16 mouse cellular contexts compared by ENCODE assay signal in the genomic region with DNA sequence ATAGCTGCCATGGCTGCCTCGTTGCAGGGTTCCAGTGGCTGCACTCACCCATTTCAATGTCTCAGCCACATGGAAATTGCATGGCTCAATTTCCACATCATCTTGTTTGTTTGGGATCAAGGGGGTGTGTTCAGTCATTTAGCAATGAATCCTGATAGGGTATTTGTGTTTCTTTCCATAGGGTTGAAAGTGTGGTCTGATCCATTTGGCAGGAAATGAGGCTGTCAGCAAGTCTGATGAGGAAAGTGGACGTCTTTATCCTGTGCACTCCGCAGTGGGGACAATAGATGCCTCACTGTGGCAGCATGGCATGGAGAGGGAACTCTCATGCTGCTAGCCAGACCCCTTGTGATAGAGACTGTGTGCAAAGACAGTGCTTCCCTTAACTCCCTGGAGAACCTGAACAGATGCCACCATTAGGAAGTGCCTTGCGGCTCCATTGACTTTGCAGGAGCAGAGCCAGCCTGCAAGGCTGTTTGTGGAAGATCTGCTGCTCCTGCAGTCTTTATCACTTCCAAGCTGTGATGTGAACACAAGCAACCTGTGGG. TPM values are rescaled to one million over a fixed set of nuclear protein-coding genes. Genes with fewer than 3 reads are reported as not detected.
A peak's percentile ranks its signal among the peaks of the same experiment; 100 is the strongest.
DNase-seq lines count a peak whose midpoint lies in the region; ATAC-seq and TF ChIP-seq lines count a peak whose summit lies in the region.
"Had no signal": no experiment of that assay in that cellular context is flagged by ENCODE, and none has a peak within 500 bp of the region (broad histone marks: within the 10 kb centered on the region; RNA-seq: fewer than 3 reads in every experiment).

No protein-coding gene starts in this region.

- intact Hi-C loops in left cerebral cortex, postnatal 4 days (cut with DNase I) = loop anchor here (10.0 kb wide), 1 partner anchor 47 kb away; no protein-coding TSS in a partner anchor
- intact Hi-C loops in left cerebral cortex, postnatal 25 days (cut with DNase I) = loop anchor here (2.0 kb wide), 1 partner anchor 317 kb away; no protein-coding TSS in a partner anchor

- no peak overlapping the region for H3K4me3 ChIP-seq in neural tube, embryonic 14.5 days (ENCODE audit: low read depth, low read length)
- no peak overlapping the region for H3K4me3 ChIP-seq in neural tube, embryonic 15.5 days (replicated peaks)
- no peak overlapping the region for H3K4me3 ChIP-seq in forebrain, postnatal 0 days (ENCODE audit: low read depth, low read length)
- H3K4me3 ChIP-seq in intestine, embryonic 15.5 days (replicated peaks) = no peak overlapping the region
- H3K4me3 ChIP-seq: embryonic facial prominence, embryonic 15.5 days; heart, embryonic 13.5 days; left cerebral cortex, adult 2 months; myocyte had no signal

- H3K36me3 ChIP-seq in neural tube, embryonic 14.5 days (ENCODE audit: control insufficient read depth, insufficient read depth, low read length) = no peaks in the 10 kb centered on the region
- 0 out of 2 replicates have a peak, but pooled peaks cover 4% of the 10 kb centered on the region for H3K36me3 ChIP-seq in neural tube, embryonic 15.5 days
- H3K36me3 ChIP-seq in forebrain, postnatal 0 days (ENCODE audit: insufficient read depth) = no peaks in the 10 kb centered on the region
- H3K36me3 ChIP-seq in intestine, embryonic 15.5 days = peaks cover 5% of the 10 kb centered on the region; the same call in 1 of the 2 replicates

- H3K27me3 ChIP-seq in neural tube, embryonic 14.5 days (ENCODE audit: control insufficient read depth, insufficient read depth, low read length) = no peaks in the 10 kb centered on the region
- no peaks in the 10 kb centered on the region for H3K27me3 ChIP-seq in neural tube, embryonic 15.5 days (replicated peaks)
- H3K27me3 ChIP-seq in forebrain, postnatal 0 days (ENCODE audit: insufficient read depth, low read length) = no peaks in the 10 kb centered on the region
- no peaks in the 10 kb centered on the region for H3K27me3 ChIP-seq in intestine, embryonic 15.5 days (replicated peaks)
- H3K27me3 ChIP-seq: embryonic facial prominence, embryonic 15.5 days; heart, embryonic 13.5 days had no signal

- peaks cover 14% of the 10 kb centered on the region for H3K4me1 ChIP-seq in neural tube, embryonic 14.5 days (ENCODE audit: control insufficient read depth, insufficient read depth, low read length)
- peaks cover 27% of the 10 kb centered on the region for H3K4me1 ChIP-seq in neural tube, embryonic 15.5 days
- H3K4me1 ChIP-seq in forebrain, postnatal 0 days (ENCODE audit: insufficient read depth) = peaks cover 18% of the 10 kb centered on the region
- H3K4me1 ChIP-seq in intestine, embryonic 15.5 days (replicated peaks) = 0 out of 2 replicates have a peak, but pooled peaks cover 2% of the 10 kb centered on the region

- H3K27ac ChIP-seq in neural tube, embryonic 14.5 days (ENCODE audit: low read depth, low read length) = no peak overlapping the region
- no peak overlapping the region for H3K27ac ChIP-seq in neural tube, embryonic 15.5 days (replicated peaks)
- no peak overlapping the region for H3K27ac ChIP-seq in forebrain, postnatal 0 days (ENCODE audit: low read depth, low read length)
- H3K27ac ChIP-seq in intestine, embryonic 15.5 days = no peak overlapping the region
- H3K27ac ChIP-seq: embryonic facial prominence, embryonic 15.5 days; heart, embryonic 13.5 days; left cerebral cortex, adult 2 months had no signal

- peak; percentile 48 for DNase-seq in left cerebral cortex, postnatal 4 days
- no peak for DNase-seq in left cerebral cortex, postnatal 25 days (ENCODE audit: low spot score in 2 of 2)
- peak; percentile 34 for DNase-seq in forebrain, postnatal 0 days
- DNase-seq in retina, postnatal 1 day = peak; percentile 68
- no peak for DNase-seq in embryo, embryonic 9.5 days (ENCODE audit: extremely low spot score)
- DNase-seq: cerebellum, adult 11-12 months; lung, adult 18-20 months; right cerebral cortex, postnatal 25 days; thymus, postnatal 4 days had no signal

- 0 out of 2 replicates have a peak, but pooled peaks have one; percentile 35 for ATAC-seq in neural tube, embryonic 14.5 days (ENCODE audit: low read depth)
- ATAC-seq in neural tube, embryonic 15.5 days (ENCODE audit: low FRiP score) = no peak
- peak; percentile 68 for ATAC-seq in forebrain, postnatal 0 days
- no peak for ATAC-seq in intestine, embryonic 15.5 days

- 60% methylated on average over 4 of the region's 4 CpGs for whole genome bisulfite sequencing in neural tube, embryonic 14.5 days
- 54% methylated on average over 4 of the region's 4 CpGs for WGBS in neural tube, embryonic 15.5 days
- 23% methylated on average over 4 of the region's 4 CpGs for WGBS in forebrain, postnatal 0 days
- 84% methylated on average over 4 of the region's 4 CpGs for WGBS in intestine, embryonic 15.5 days

- no peak for TF ChIP-seq CTCF in forebrain, postnatal 0 days (IDR thresholded peaks at IDR 0.05; ENCODE audit: low read depth)

- no peak overlapping the region for H3K4me2 ChIP-seq in neural tube, embryonic 14.5 days (ENCODE audit: low read depth, low read length)
- no peak overlapping the region for H3K4me2 ChIP-seq in neural tube, embryonic 15.5 days
- no peak overlapping the region for H3K4me2 ChIP-seq in forebrain, postnatal 0 days (ENCODE audit: low read depth)
- H3K4me2 ChIP-seq in intestine, embryonic 15.5 days (replicated peaks) = no peak overlapping the region
- H3K4me2 ChIP-seq: embryonic facial prominence, embryonic 15.5 days; heart, embryonic 13.5 days had no signal

- H3K9me3 ChIP-seq in neural tube, embryonic 14.5 days (ENCODE audit: control insufficient read depth, low read length) = no peaks in the 10 kb centered on the region
- no peaks in the 10 kb centered on the region for H3K9me3 ChIP-seq in neural tube, embryonic 15.5 days (replicated peaks)
- H3K9me3 ChIP-seq in forebrain, postnatal 0 days (ENCODE audit: low read length) = no peaks in the 10 kb centered on the region
- no peaks in the 10 kb centered on the region for H3K9me3 ChIP-seq in intestine, embryonic 15.5 days
- H3K9me3 ChIP-seq: embryonic facial prominence, embryonic 15.5 days; heart, embryonic 13.5 days had no signal

- H3K9ac ChIP-seq in neural tube, embryonic 14.5 days (replicated peaks; ENCODE audit: low read depth, low read length) = no peak overlapping the region
- H3K9ac ChIP-seq in neural tube, embryonic 15.5 days (replicated peaks) = no peak overlapping the region
- H3K9ac ChIP-seq in forebrain, postnatal 0 days = no peak overlapping the region
- no peak overlapping the region for H3K9ac ChIP-seq in intestine, embryonic 15.5 days
- H3K9ac ChIP-seq: embryonic facial prominence, embryonic 15.5 days; heart, embryonic 13.5 days had no signal

RNA-seq across cellular contexts. Expression of a gene that starts 10.9 kb away (rescaled TPM):
- 10 to 100 TPM; 25.7 to 27.6 TPM for total RNA-seq in left cerebral cortex, postnatal 4 days (2021)
- 10 to 100 TPM; 35.1 to 38.6 TPM for total RNA-seq in left cerebral cortex, postnatal 25 days (2021)
- 84.6 and 93.4 TPM in 2 replicates for polyA plus RNA-seq in neural tube, embryonic 14.5 days (2014; fragmentation: Nextera tagmentation; extraction: Ambion mirVana)
- 86.0 and 89.8 TPM in 2 replicates for polyA plus RNA-seq in neural tube, embryonic 15.5 days (2015; fragmentation: Nextera tagmentation; extraction: Ambion mirVana)
- 45.0 and 53.1 TPM in 2 replicates for total RNA-seq in forebrain, postnatal 0 days (2014; rRNA removed)
- 75.2 and 82.4 TPM in 2 replicates for polyA plus RNA-seq in forebrain, postnatal 0 days (2015; fragmentation: Nextera tagmentation; extraction: Ambion mirVana)
- polyA plus RNA-seq in intestine, embryonic 15.5 days (2015; fragmentation: Nextera tagmentation; extraction: Ambion mirVana) = 98.8 and 117 TPM in 2 replicates

Comparison
In these comparisons a context has a peak if more than half of its experiments do, and no peak if none do; other contexts are left out.
1. DNase-seq: peak in left cerebral cortex, postnatal 4 days (single experiment), forebrain, postnatal 0 days (single experiment) and retina, postnatal 1 day (single experiment); none in left cerebral cortex, postnatal 25 days (0 of 2) and embryo, embryonic 9.5 days (single experiment).
2. ATAC-seq: peak in neural tube, embryonic 14.5 days (single experiment) and forebrain, postnatal 0 days (single experiment); none in neural tube, embryonic 15.5 days (single experiment) and intestine, embryonic 15.5 days (single experiment).